Mouse (Mus musculus) heart, embryonic 10.5 days (tissue): ENCODE measurements at regions not wholly inside any gene's neighbourhood (a gene's known extent, or its start where the extent isn't known, plus 50 kb on each side); places are given as distances from the start of the nearest gene placed in this dataset.

Experiments used
- DNase-seq: peaks from one replicate; pipeline ENCODE4 v3.0.0-alpha.2; 2017; ENCODE audit warnings: low spot score
- H3K27ac ChIP-seq: fragments of 300-500 bp; sonication (generic); 2 replicates; pipeline ENCODE4 v1.5.1; 2016; ENCODE audit warnings: mild to moderate bottlenecking
- H3K27me3 ChIP-seq: fragments of 300-500 bp; sonication (generic); 2 replicates; pipeline ENCODE4 v1.6.1; 2016; ENCODE audit warnings: mild to moderate bottlenecking; ENCODE audit not compliant: poor library complexity, insufficient read depth, severe bottlenecking
- H3K36me3 ChIP-seq: fragments of 300-500 bp; sonication (generic); 2 replicates; pipeline ENCODE4 v1.6.1; 2016; ENCODE audit warnings: mild to moderate bottlenecking, moderate library complexity
- H3K4me1 ChIP-seq: fragments of 300-500 bp; sonication (generic); 2 replicates; pipeline ENCODE4 v1.6.1; 2016; ENCODE audit warnings: mild to moderate bottlenecking
- H3K4me3 ChIP-seq: fragments of 300-500 bp; sonication (generic); 2 replicates; pipeline ENCODE4 v1.5.1; 2016; ENCODE audit warnings: mild to moderate bottlenecking, moderate library complexity
- H3K9me3 ChIP-seq: fragments of 300-500 bp; sonication (generic); 2 replicates; pipeline ENCODE4 v1.6.1; 2016; ENCODE audit warnings: mild to moderate bottlenecking, moderate library complexity
- WGBS: fragments of 180-500 bp; shearing (Covaris S2); methylation state at CpG from one replicate; pipeline ENCODE4 v1.1.7; 2016; 5-methylcytosine and 5-hydroxymethylcytosine counted together

- 66% methylated on average over 3 of the region's 3 CpGs for WGBS
Observed at GRCm38 (mm10) chr15:5468535-5469073, 224.6 kb upstream of the Ptger4 start.

GRCm38 (mm10) chr15:5475389-5475995 lies 231.5 kb upstream of the Ptger4 start:
- Histone ChIP-seq H3K27me3 (no peaks in the 10 kb centered on the region), H3K9me3 (no peaks in the 10 kb centered on the region), H3K4me3 (no peak overlapping the region), H3K4me1 (no peaks in the 10 kb centered on the region), H3K27ac (no peak overlapping the region), H3K36me3 (no peaks in the 10 kb centered on the region)
- no peak for DNase-seq
- 46% methylated on average over 1 of the region's 1 CpGs for WGBS

More at GRCm38 (mm10) chr15:5468535-5469073, 224.6 kb upstream of the Ptger4 start:
- no peaks in the 10 kb centered on the region for H3K27me3 ChIP-seq
- H3K4me3 ChIP-seq: no peak overlapping the region
- H3K36me3 ChIP-seq: no peaks in the 10 kb centered on the region
- H3K4me1 ChIP-seq: no peaks in the 10 kb centered on the region
- no peak overlapping the region for H3K27ac ChIP-seq
- DNase-seq: no peak
- H3K9me3 ChIP-seq: no peaks in the 10 kb centered on the region

- Histone ChIP-seq H3K4me3 (no peak overlapping the region), H3K9me3 (no peaks in the 10 kb centered on the region), H3K27me3 (no peaks in the 10 kb centered on the region), H3K27ac (no peak overlapping the region), H3K36me3 (no peaks in the 10 kb centered on the region), H3K4me1 (no peaks in the 10 kb centered on the region)
- 49% methylated on average over 3 of the region's 3 CpGs for WGBS
- DNase-seq: no peak
Observed at GRCm38 (mm10) chr15:5493286-5493685, 249.3 kb upstream of the Ptger4 start.

GRCm38 (mm10) chr15:5495187-5495849 lies 251.3 kb upstream of the Ptger4 start:
- no peak for DNase-seq
- H3K4me1 ChIP-seq: no peaks in the 10 kb centered on the region
- no peaks in the 10 kb centered on the region for H3K9me3 ChIP-seq
- no peaks in the 10 kb centered on the region for H3K36me3 ChIP-seq
- 81% methylated on average over 8 of the region's 8 CpGs for WGBS
- H3K27me3 ChIP-seq: no peaks in the 10 kb centered on the region
- H3K27ac ChIP-seq: no peak overlapping the region
- H3K4me3 ChIP-seq: no peak overlapping the region

GRCm38 (mm10) chr15:5495954-5496353 lies 252.0 kb upstream of the Ptger4 start:
- no peaks in the 10 kb centered on the region for H3K36me3 ChIP-seq
- no peak for DNase-seq
- H3K27me3 ChIP-seq: no peaks in the 10 kb centered on the region
- 82% methylated on average over 2 of the region's 2 CpGs for WGBS
- no peaks in the 10 kb centered on the region for H3K9me3 ChIP-seq
- H3K4me3 ChIP-seq: no peak overlapping the region
- H3K27ac ChIP-seq: no peak overlapping the region
- no peaks in the 10 kb centered on the region for H3K4me1 ChIP-seq

GRCm38 (mm10) chr15:5504502-5504901 lies 260.5 kb upstream of the Ptger4 start:
- 89% methylated on average over 3 of the region's 3 CpGs for WGBS
- no peaks in the 10 kb centered on the region for H3K4me1 ChIP-seq
- no peak overlapping the region for H3K27ac ChIP-seq
- no peak for DNase-seq
- H3K9me3 ChIP-seq: no peaks in the 10 kb centered on the region
- H3K36me3 ChIP-seq: no peaks in the 10 kb centered on the region
- H3K4me3 ChIP-seq: no peak overlapping the region
- no peaks in the 10 kb centered on the region for H3K27me3 ChIP-seq

- no peak for DNase-seq
- no peaks in the 10 kb centered on the region for H3K4me1 ChIP-seq
Observed at GRCm38 (mm10) chr15:5506848-5507544, 263.0 kb upstream of the Ptger4 start.

GRCm38 (mm10) chr15:5507545-5507913 lies 263.5 kb upstream of the Ptger4 start:
- H3K4me1 ChIP-seq: no peaks in the 10 kb centered on the region
- no peak for DNase-seq
- 47% methylated on average over 3 of the region's 3 CpGs for WGBS

More at GRCm38 (mm10) chr15:5506848-5507544, 263.0 kb upstream of the Ptger4 start:
- no peak overlapping the region for H3K27ac ChIP-seq
- H3K36me3 ChIP-seq: no peaks in the 10 kb centered on the region
- 74% methylated on average over 5 of the region's 5 CpGs for WGBS
- H3K27me3 ChIP-seq: no peaks in the 10 kb centered on the region
- no peak overlapping the region for H3K4me3 ChIP-seq
- no peaks in the 10 kb centered on the region for H3K9me3 ChIP-seq

GRCm38 (mm10) chr15:5510056-5510455 lies 266.1 kb upstream of the Ptger4 start:
- Histone ChIP-seq H3K4me1 (no peaks in the 10 kb centered on the region), H3K9me3 (no peaks in the 10 kb centered on the region), H3K36me3 (no peaks in the 10 kb centered on the region), H3K4me3 (no peak overlapping the region), H3K27me3 (no peaks in the 10 kb centered on the region), H3K27ac (no peak overlapping the region)
- 70% methylated on average over 3 of the region's 3 CpGs for WGBS
- no peak for DNase-seq

More at GRCm38 (mm10) chr15:5507545-5507913, 263.5 kb upstream of the Ptger4 start:
- no peaks in the 10 kb centered on the region for H3K36me3 ChIP-seq
- H3K4me3 ChIP-seq: no peak overlapping the region
- H3K9me3 ChIP-seq: no peaks in the 10 kb centered on the region
- no peak overlapping the region for H3K27ac ChIP-seq
- no peaks in the 10 kb centered on the region for H3K27me3 ChIP-seq

GRCm38 (mm10) chr15:5511046-5511445 lies 267.1 kb upstream of the Ptger4 start:
- Histone ChIP-seq H3K27me3 (no peaks in the 10 kb centered on the region), H3K9me3 (no peaks in the 10 kb centered on the region), H3K4me3 (no peak overlapping the region), H3K36me3 (no peaks in the 10 kb centered on the region), H3K27ac (no peak overlapping the region), H3K4me1 (no peaks in the 10 kb centered on the region)
- DNase-seq: no peak
- 71% methylated on average over 3 of the region's 3 CpGs for WGBS

- H3K27ac ChIP-seq: no peak overlapping the region
- H3K4me3 ChIP-seq: no peak overlapping the region
- H3K9me3 ChIP-seq: no peaks in the 10 kb centered on the region
- no peaks in the 10 kb centered on the region for H3K36me3 ChIP-seq
- DNase-seq: no peak
- no peaks in the 10 kb centered on the region for H3K27me3 ChIP-seq
- WGBS: 82% methylated on average over 5 of the region's 5 CpGs
- no peaks in the 10 kb centered on the region for H3K4me1 ChIP-seq
Observed at GRCm38 (mm10) chr15:5512546-5512945, 268.6 kb upstream of the Ptger4 start.

GRCm38 (mm10) chr15:5513146-5513545 lies 269.2 kb upstream of the Ptger4 start:
- no peaks in the 10 kb centered on the region for H3K27me3 ChIP-seq
- H3K27ac ChIP-seq: no peak overlapping the region
- WGBS: 57% methylated on average over 4 of the region's 4 CpGs
- H3K4me1 ChIP-seq: no peaks in the 10 kb centered on the region
- H3K36me3 ChIP-seq: no peaks in the 10 kb centered on the region
- H3K9me3 ChIP-seq: no peaks in the 10 kb centered on the region
- DNase-seq: no peak
- no peak overlapping the region for H3K4me3 ChIP-seq

- H3K27ac ChIP-seq: no peak overlapping the region
- no peak for DNase-seq
- no peaks in the 10 kb centered on the region for H3K4me1 ChIP-seq
- 55% methylated on average over 4 of the region's 4 CpGs for WGBS
- no peaks in the 10 kb centered on the region for H3K36me3 ChIP-seq
- no peaks in the 10 kb centered on the region for H3K27me3 ChIP-seq
- no peak overlapping the region for H3K4me3 ChIP-seq
- H3K9me3 ChIP-seq: no peaks in the 10 kb centered on the region
Observed at GRCm38 (mm10) chr15:5514217-5514616, 270.2 kb upstream of the Ptger4 start.
